Mouse (Mus musculus) T-helper 17 cell (primary cell): ENCODE measurements at regions not wholly inside any gene's neighbourhood (a gene's known extent, or its start where the extent isn't known, plus 50 kb on each side); places are given as distances from the start of the nearest gene placed in this dataset.

Source experiments
- in situ Hi-C, 2 experiments: fragments of 300-600 bp; cut with MboI, MseI; formaldehyde crosslinking; loops; 1 replicate in 1 of 2; 2 replicates in 1 of 2; pipeline ENCODE4 v1.15.1; 2025; ENCODE audit warnings: high pct_unique_total_duplicates in 2 of 2

GRCm38 (mm10) chr1:141246125-141246524, 1000.2 kb downstream of the Kcnt2 start:
- in situ Hi-C loops: loop anchor here in 1 of 2 experiments (25.0 kb wide), 1 partner anchor 1016 kb away; no protein-coding TSS in a partner anchor

DNA sequence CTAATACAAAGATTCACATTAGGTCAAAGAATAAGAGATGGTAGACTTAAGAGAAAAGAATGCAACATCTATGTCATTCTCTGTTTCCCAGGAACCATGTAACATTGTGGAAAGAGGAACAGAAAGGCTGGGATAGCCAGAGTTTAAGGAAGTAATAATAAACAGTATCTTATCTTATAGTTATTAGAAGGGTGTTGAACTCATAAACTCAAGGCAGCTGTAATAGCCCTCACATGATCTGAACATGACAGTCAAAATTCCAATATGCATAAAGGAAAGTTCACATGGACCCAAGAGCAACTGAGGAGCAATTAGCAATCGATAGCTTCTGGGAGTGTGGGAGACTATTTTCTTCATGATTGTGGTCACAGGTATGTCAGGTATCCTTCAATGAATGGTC, 1028.8 kb downstream of the Kcnt2 start:
- in situ Hi-C loops: no loop called here

GRCm38 (mm10) chr1:141281513-141281912, 1035.6 kb downstream of the Kcnt2 start:
- in situ Hi-C loops: no loop called here

DNA sequence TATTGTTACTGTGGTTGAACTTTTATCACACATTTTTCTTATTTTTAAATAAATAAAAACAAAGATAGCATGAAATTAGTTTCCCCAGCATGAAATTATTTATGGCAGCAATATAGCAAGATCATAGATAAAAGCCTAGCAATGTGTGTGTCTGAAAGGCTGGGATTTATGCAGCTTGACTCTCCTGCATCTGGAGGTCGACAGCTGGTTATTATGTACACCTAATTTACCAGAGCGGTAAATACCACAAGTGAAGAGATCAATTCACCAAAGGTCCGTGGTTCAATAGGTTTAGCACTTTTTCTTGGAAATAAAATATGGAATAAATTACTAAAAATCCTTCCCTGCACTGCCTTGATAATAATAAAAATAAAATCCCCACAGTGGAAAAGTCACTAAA, 1077.0 kb downstream of the Kcnt2 start:
- in situ Hi-C loops: no loop called here

DNA sequence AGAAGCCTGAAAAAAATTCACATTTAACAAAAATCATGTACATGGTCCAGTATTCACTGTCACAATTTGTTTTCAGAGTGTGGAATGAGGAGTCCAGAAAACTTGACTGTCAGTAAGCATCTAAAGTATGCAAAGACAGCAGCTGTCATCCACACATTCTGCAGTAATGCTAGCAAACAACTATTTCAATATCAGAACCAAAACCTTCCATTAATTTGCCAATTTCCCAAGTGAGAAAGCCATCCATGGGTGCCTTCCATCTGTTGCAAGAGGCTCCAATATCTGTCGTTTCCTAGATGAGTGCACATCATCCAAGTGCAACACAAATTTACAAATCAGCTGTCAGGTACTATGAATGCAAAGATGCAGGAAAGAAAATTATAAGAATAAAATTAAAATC, 1092.1 kb downstream of the Kcnt2 start:
- in situ Hi-C loops: no loop called here

- in situ Hi-C loops: loop anchor here in 1 of 2 experiments (10.0 kb wide), 1 partner anchor 165 kb away; no protein-coding TSS in a partner anchor
These were observed 1123.5 kb downstream of the Kcnt2 start for GRCm38 (mm10) chr1:141369447-141369846.

DNA sequence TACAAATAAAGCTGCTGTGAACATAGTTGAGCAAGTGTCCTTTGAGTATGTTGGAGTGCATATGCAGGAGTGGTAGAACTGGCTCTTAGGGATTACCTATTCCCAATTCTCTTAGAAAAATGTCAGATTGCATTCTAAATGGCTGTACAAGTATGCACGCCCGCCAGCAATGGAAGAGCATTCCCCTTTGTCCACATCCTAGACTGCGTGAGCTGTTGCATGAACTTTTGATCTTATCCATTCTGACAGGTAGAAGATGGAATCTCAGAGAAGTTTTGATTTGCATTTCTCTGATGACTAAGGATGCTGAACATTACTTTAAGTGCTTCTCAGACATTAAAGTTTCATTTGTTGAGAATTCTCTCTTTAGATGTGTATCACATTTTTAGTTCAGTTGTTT, 1130.0 kb downstream of the Kcnt2 start:
- in situ Hi-C loops: no loop called here

DNA sequence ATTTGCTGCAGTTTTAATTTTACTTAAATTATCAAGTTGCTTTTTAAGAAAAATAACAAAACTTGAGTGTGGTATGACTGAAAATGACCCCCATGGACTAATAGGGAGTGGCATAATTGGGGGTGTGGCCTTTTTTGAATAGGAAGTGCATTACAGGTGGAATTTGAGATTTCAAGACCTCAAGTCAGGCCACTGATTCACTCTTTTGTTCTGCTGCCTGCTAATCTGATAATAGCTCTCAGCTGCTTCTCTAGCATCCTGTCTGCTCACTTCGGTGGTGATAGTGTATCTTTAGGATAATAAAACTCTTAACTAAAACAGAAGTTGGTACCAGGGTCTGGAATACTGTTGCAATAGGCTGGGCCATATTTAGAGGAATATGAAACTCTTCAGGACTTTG, 1155.4 kb downstream of the Kcnt2 start:
- in situ Hi-C loops: loop anchor here in 1 of 2 experiments (10.0 kb wide), 1 partner anchor 1313 kb away; no protein-coding TSS in a partner anchor

DNA sequence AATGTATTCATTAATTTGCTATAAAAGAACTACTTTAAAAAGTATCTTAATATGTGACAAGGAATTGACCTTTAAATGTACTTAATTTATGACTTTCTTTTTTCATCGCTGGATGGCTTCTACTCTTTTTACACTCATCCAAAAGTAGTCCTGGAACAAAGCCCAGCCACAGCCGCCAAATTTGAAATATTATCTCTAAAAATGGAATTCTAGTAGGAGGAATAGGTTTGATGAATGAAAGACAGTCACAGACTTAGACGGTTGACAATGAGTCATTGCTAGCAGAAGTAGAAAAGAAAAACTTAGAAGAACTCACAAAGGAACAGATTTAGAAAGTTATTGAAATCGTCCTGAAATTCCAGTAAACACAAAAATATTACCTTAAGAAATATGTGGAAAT, 1183.7 kb downstream of the Kcnt2 start:
- in situ Hi-C loops: no loop called here

DNA sequence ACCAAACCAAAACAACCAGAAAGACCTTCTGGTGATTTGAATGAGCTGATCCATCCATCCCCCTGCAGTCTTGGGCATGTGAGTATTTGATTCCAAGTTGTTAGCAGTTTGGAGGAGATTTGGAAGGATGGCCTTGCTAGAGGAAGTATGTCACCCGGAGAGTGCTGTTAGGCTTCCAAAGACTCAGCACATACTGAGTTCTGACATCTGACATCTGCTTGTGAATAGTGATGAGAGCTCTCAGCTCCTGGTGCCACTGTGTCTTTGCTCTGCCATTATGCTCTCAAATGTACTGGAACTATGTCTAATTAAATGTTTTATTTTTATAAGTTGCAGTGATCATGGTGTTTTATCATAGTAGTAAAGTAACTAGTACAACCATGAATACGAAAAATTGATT, 1184.2 kb downstream of the Kcnt2 start:
- in situ Hi-C loops: no loop called here

DNA sequence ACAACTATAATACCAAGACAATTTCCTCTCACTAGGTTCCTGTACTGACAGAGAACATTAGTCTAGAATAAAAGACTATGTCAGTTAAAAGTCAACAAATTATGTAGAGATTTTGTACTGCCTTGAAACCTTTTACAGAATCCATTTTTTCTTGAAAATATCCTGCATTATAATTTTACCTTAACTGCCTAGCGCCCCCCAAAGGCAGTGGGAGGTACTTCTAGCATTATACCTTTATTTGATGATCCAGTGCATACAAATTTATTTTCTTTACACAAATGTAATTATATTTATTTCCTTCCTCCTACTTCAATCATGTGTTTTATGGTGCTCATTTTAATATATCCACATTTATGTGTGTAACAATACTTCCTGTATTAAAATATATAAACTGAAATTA, 1189.5 kb downstream of the Kcnt2 start:
- in situ Hi-C loops: no loop called here

DNA sequence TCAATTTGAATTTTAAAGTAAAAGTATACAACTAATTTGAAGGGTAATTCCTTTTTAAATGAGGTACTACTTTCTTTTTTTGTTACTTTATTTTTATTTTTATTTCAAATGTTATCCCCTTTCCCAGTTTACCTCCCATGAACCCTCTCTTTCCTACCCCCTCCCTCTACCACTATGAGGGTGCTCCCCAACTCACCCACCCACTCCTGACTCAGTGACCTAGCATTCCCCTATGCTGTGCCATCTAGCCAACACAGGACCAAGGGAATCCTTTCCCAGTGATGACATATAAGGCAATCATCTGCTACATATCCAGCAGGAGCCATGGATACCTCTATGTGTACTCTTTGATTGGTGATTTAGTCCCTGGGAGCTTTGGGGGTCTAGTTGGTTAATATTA, 1194.3 kb downstream of the Kcnt2 start:
- in situ Hi-C loops: no loop called here

DNA sequence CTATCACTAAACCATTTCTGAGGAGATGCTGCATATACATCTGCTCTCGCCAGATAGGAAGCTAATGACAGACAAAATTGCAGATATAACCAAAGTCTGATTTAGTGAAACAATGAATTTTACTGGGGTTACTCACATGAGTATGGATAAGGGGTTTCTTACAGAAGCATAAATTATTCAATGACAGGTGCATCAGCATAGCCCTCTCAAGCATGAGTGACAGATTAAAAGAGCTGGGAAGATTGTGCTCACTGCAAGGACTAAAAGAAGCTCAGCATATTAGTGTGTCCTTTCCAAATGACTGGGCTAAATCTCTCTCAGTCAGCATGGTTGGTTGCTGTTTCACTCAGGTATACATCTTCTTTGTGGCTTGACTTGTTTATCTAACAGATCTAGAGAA, 1205.0 kb downstream of the Kcnt2 start:
- in situ Hi-C loops: no loop called here

DNA sequence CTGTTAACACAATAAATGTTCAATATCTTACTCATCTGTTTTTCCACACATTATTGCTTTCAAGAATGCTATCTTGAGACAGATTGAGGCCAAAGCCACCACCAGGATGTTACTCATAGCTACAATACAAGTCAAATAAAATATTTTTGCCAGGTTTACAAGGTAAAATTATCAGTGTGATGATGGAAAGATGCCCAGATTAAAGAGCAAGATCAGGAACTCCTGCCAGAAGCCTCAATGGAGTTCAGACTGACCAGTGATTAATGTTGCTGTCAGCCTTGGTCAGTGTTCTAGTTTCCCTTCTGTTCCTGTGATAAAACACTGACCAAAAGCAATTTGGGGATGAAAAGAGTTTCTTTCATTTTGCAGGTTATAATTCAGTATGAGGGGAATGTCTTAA, 1218.6 kb downstream of the Kcnt2 start:
- in situ Hi-C loops: no loop called here
